Mouse (Mus musculus) myocyte (in vitro differentiated cells): Measurements from ENCODE around the gene Nfatc2.

Experiments
- MAX ChIP-seq: IDR thresholded peaks from one replicate; pipeline ENCODE4 v1.6.1; 2011; ENCODE audit warnings: low read depth, mild to moderate bottlenecking, control low read depth
- MYOG ChIP-seq, 3 experiments: IDR thresholded peaks; one replicate each; pipeline ENCODE4 v1.6.1; 2011; ENCODE audit warnings: control low read depth in 2 of 3, low read depth in 2 of 3, mild to moderate bottlenecking in 2 of 3; ENCODE audit not compliant: insufficient read length in 2 of 3, control insufficient read depth in 1 of 3, insufficient read depth in 1 of 3
- REST ChIP-seq: IDR thresholded peaks from one replicate; pipeline ENCODE4 v1.6.1; 2011; ENCODE audit warnings: mild to moderate bottlenecking, control low read depth, moderate library complexity; ENCODE audit not compliant: insufficient read depth, insufficient read length

DNA sequence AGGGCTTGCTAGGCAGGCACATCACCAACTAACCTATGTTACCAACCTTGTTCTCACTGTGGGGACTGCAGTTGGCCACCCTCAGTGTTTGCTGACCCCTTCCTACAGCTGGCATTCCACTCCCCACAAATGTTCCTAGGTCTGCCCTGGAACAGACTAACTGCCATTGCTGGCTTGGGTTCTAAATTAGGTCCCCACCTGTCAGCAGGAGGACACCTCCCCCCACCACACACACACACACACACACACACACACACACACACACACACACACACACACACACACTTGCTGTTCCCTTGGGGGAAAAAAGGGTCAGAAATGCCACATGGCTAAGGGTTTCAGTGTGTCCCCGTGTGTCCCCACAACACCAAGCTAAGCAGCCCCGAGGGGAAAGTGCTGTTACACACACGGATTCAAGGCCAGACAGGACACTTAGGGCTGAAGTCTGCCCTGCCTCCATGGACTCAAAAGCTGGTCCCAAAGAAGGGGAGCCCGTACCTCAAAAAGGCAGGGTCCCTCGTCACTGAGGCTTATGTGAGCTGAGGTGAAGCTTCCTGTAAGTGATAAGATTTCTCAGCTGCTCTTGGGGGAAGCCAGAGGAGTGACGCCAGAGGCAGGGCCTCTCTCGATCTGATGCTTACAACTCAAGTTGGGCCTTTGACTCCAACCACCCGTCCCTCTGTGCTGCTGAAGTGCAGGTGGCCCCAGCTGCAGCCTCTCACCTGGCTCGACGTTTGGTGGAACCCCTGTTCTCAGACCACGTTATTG, 113.1 kb downstream of the Nfatc2 start:
- TF ChIP-seq MAX (no peak), REST (no peak), MYOG (IDR thresholded peaks at IDR 0.05; ENCODE audit: control insufficient read depth in 1 of 3, insufficient read depth in 1 of 3, insufficient read length in 2 of 3, low read depth in 2 of 3) (peak; percentile 24 to 87 (median 81))
